Mouse (Mus musculus) right cerebral cortex, postnatal 10 days (tissue): ENCODE measurements around the gene Jade2.
A peak's percentile ranks its signal among the peaks of the same experiment; 100 is the strongest.

ENCODE experiments used
- DNase-seq, 2 experiments: peaks; one replicate each; pipeline ENCODE4 v3.0.0; 2021; ENCODE audit warnings: low spot score in 2 of 2

Jade2 gene

GRCm38 (mm10) chr11:51857081-51857671 lies at the start of gene Jade2:
Gene Jade2 (minus strand): TSS chr11:51857653.
- DNase-seq, result peak; percentile 62 to 67

- DNase-seq, result no peak
Observed at GRCm38 (mm10) chr11:51904224-51904623, 46.8 kb upstream of the Jade2 start.

- DNase-seq, result no peak
Observed at GRCm38 (mm10) chr11:51899691-51900090, 42.2 kb upstream of the Jade2 start.

GRCm38 (mm10) chr11:51898326-51899080 lies 41.0 kb upstream of the Jade2 start:
- DNase-seq, result peak; percentile 76 to 90

GRCm38 (mm10) chr11:51897311-51897710 lies 39.9 kb upstream of the Jade2 start:
- no peak for DNase-seq

GRCm38 (mm10) chr11:51896012-51896411 lies 38.6 kb upstream of the Jade2 start:
- no peak for DNase-seq

- DNase-seq, result no peak
Observed at GRCm38 (mm10) chr11:51885681-51886080, 28.2 kb upstream of the Jade2 start.

GRCm38 (mm10) chr11:51884092-51884491 lies 26.6 kb upstream of the Jade2 start:
- no peak for DNase-seq

GRCm38 (mm10) chr11:51883670-51884069 lies 26.2 kb upstream of the Jade2 start:
- DNase-seq, result peak in 1 of 2 experiments; percentile 46

GRCm38 (mm10) chr11:51881776-51882175 lies 24.3 kb upstream of the Jade2 start:
- no peak for DNase-seq

- DNase-seq, result no peak
Observed at GRCm38 (mm10) chr11:51881041-51881730, 23.7 kb upstream of the Jade2 start.

- DNase-seq, result no peak
Observed at GRCm38 (mm10) chr11:51876943-51877344, 19.5 kb upstream of the Jade2 start.

GRCm38 (mm10) chr11:51875792-51876195 lies 18.3 kb upstream of the Jade2 start:
- no peak for DNase-seq

GRCm38 (mm10) chr11:51875086-51875485 lies 17.6 kb upstream of the Jade2 start:
- DNase-seq, result no peak

- DNase-seq, result peak in 1 of 2 experiments; percentile 31
Observed at GRCm38 (mm10) chr11:51874266-51875036, 17.0 kb upstream of the Jade2 start.

GRCm38 (mm10) chr11:51873141-51873540 lies 15.7 kb upstream of the Jade2 start:
- DNase-seq, result no peak

GRCm38 (mm10) chr11:51867261-51867660 lies 9.8 kb upstream of the Jade2 start:
- no peak for DNase-seq

GRCm38 (mm10) chr11:51866020-51866419 lies 8.6 kb upstream of the Jade2 start:
- DNase-seq, result no peak

- no peak for DNase-seq
Observed at GRCm38 (mm10) chr11:51860666-51861065, 3.2 kb upstream of the Jade2 start.

- DNase-seq, result no peak
Observed at GRCm38 (mm10) chr11:51859561-51859960, 2.1 kb upstream of the Jade2 start.

- peak; percentile 61 to 65 for DNase-seq
Observed at GRCm38 (mm10) chr11:51858528-51859051, 1.1 kb upstream of the Jade2 start.
